Mouse (Mus musculus) ES-E14 (cell line): ENCODE results near the gene Amigo3.

Experiments
- CHD2 ChIP-seq: IDR thresholded peaks from 2 replicates; pipeline ENCODE4 v1.6.1; 2014; ENCODE audit warnings: mild to moderate bottlenecking, low read depth, low read length, inconsistent platforms
- HCFC1 ChIP-seq: IDR thresholded peaks from 2 replicates; pipeline ENCODE4 v1.6.1; 2012; ENCODE audit warnings: low read length, inconsistent platforms, borderline replicate concordance; ENCODE audit not compliant: insufficient read depth
- MAFK ChIP-seq: IDR thresholded peaks from 2 replicates; pipeline ENCODE4 v1.6.1; 2014; ENCODE audit warnings: mild to moderate bottlenecking, low read depth, low read length, inconsistent platforms; ENCODE audit not compliant: insufficient read depth
- ZC3H11A ChIP-seq: IDR thresholded peaks from 2 replicates; pipeline ENCODE4 v1.6.1; 2012; ENCODE audit warnings: low read depth, mild to moderate bottlenecking, inconsistent platforms, low read length, borderline replicate concordance
- ZNF384 ChIP-seq: IDR thresholded peaks from 2 replicates; pipeline ENCODE4 v1.6.1; 2012; ENCODE audit warnings: low read depth, low read length, inconsistent platforms

DNA sequence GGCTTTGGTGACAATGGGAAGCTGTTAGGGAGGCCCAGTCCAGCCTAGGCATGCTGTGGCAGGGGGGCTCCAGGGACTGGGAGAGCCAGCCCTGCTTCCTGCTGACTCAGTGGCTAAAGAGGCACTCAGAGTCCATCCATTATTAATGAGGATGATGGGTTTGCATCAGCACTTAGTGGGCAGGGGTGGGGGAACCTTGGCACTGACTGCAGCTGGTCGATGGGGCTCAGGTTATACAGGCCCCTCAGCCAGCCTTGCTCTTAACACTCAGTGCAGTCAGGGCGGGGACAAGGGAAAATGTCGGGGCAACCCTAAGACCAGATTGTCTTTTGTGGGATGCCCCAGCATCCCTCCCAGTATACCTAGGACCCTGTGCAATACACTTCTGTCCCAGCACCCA lies 9.2 kb downstream of the Amigo3 start:
- TF ChIP-seq ZC3H11A (no peak), ZNF384 (no peak), CHD2 (no peak), HCFC1 (no peak), MAFK (no peak)
